Mouse (Mus musculus) heart, postnatal 0 days (tissue): ENCODE data around the gene Prkaca.
A peak's percentile ranks its signal among the peaks of the same experiment; 100 is the strongest.
"Not testable (repeated sequence)": the region's sequence is repeated elsewhere in the genome, so short reads cannot be mapped to it uniquely, and the experiment has no call there.

Source experiments
- CTCF ChIP-seq: IDR thresholded peaks from 2 replicates; pipeline ENCODE4 v1.5.1; 2016; ENCODE audit warnings: antibody characterized with exemption, control low read depth, low read depth
- EP300 ChIP-seq: IDR thresholded peaks from 2 replicates; pipeline ENCODE4 v1.6.1; 2016; ENCODE audit warnings: antibody characterized with exemption, low read depth

DNA sequence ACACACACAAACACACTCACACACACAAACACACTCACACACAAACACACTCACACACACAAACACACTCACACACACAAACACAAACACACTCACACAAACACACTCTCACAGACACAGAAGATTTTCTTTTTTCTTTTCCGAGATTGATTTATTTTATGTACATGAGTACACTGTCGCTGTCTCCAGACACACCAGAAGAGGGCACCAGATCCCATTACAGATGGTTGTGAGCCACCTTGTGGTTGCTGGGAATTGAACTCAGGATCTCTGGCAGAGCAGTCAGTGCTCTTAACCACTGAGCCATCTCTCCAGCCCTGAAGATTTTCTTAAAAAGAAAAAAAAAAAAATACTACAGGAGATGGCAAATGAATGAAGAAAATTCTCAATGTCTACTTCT is 10.4 kb downstream of the Prkaca start:
- peak; percentile 8; the same call in 1 of the 2 replicates for TF ChIP-seq CTCF
- not testable (repeated sequence) for TF ChIP-seq EP300
